Mouse (Mus musculus): ENCODE data around the gene Dgkh.

DNA sequence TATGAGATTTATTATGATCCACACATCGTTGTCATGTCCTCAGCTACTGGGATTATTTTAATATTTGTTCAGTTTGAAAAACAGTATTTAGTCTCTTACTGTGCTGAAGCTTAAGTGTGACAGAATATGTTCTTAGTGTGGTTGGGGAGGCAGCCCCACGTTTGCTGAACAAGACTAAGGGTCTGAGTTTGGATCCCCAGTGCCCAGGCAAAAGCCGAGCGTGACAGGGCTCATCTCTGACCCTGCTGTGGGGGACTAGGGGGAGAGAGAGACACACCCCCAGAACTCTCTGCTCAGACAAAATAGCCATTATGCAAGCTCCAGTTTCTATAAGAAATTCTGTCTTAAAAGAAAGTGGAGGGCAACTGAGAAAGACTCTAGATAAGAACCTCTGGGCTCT is 42.2 kb downstream of the Dgkh start:
- TF ChIP-seq CTCF (IDR thresholded peaks at IDR 0.05; ENCODE audit: insufficient read depth, low read depth, low read length) (no peak), POLR2A (IDR thresholded peaks at IDR 0.05; ENCODE audit: insufficient read depth, low read depth, low read length) (no peak)

Measured in olfactory bulb, adult 2 months (tissue).